Mouse (Mus musculus) right cerebral cortex, postnatal 10 days (tissue): ENCODE results near the gene Gm10153.
"Not testable (repeated sequence)": the region's sequence is repeated elsewhere in the genome, so short reads cannot be mapped to it uniquely, and the experiment has no call there.

Source experiments
- DNase-seq, 2 experiments: peaks; one replicate each; pipeline ENCODE4 v3.0.0; 2021; ENCODE audit warnings: low spot score in 2 of 2

Gene Gm10153

DNA sequence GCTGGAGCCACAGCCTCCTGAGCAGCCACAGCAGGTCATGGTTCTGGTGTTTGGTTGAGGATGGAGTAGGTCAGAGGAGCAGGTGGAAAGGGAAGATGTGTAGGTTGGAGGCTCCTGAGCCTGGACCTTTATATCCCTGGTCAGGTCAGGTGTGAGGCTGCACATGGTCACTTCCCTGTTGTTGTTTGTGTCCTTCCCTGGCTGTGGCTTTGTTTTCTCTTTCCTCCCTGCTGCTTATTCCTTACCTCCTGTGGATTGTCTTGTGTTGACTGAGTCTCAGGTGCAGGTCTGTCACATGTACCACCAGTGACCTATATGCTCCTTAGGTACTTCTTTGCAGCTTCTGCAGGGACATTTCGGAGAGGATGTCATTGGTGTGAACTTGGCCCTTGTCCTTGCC is 45.7 kb downstream of the Gm10153 start, which contains the start of gene Gm45337:
Gene Gm45337, minus strand, starts transcription at position 101 of the 400 bp plus-strand sequence.
- no peak for DNase-seq

DNA sequence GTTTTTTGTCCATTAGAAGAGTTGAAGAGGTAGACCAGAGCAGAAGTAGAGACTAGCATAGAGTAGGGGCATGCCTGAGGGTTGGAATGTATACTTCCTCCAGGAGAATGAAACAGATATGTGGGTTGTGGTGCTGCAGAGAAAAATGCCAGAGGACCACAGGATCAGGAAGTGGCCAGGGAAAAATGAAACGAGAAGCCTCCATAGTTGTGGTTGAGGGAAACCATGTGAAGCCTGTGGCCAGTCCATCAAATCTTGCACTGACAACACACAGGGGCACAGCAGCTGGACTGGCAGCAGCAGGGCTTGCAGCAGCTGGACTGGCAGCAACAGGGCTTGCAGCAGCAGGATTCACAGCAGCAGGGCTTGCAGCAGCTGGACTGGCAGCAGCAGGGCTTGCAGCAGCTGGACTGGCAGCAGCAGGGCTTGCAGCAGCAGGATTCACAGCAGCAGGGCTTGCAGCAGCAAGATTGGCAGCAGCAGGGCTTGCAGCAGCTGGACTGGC is 46.6 kb downstream of the Gm10153 start:
- DNase-seq, result not testable (repeated sequence)

DNA sequence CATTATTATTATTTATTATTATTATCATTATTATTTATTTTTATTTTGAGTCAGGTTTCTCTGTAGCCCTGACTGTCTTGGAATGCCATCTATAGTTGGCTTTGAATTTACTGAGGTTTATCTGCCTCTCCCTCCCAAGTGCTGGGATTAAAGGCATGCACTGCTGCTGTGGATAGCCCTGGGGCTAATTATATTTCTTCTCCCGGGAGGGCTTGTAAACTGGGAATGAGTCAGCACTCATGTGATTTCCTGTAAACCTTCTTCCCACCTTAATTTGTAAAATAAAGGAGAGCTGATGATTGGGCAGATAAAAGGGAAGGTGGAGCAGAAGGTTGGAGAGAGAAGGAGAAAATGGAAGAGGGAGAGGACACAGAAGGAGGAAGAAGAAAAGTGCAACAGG is 49.5 kb downstream of the Gm10153 start:
- DNase-seq, result no peak
